Mouse (Mus musculus) macrophage (primary cell): ENCODE measurements around the gene Myo6. TPM values are rescaled to one million over a fixed set of nuclear protein-coding genes. Genes with fewer than 3 reads are reported as not detected.

Source experiments
- H3K27ac ChIP-seq: fragments of 350-480 bp; formaldehyde crosslinking; 2 replicates; pipeline ENCODE4 v1.9.0; 2021
- H3K36me3 ChIP-seq: fragments of 350-480 bp; formaldehyde crosslinking; 2 replicates; pipeline ENCODE4 v1.9.0; 2021; ENCODE audit errors: inconsistent target
- H3K4me3 ChIP-seq: fragments of 350-480 bp; formaldehyde crosslinking; 2 replicates; pipeline ENCODE4 v1.9.0; 2021; ENCODE audit errors: inconsistent target
- H3K79me2 ChIP-seq: fragments of 350-480 bp; formaldehyde crosslinking; 2 replicates; pipeline ENCODE4 v1.9.0; 2021; ENCODE audit errors: inconsistent target
- WGBS: methylation state at CpG from one replicate; pipeline ENCODE4 v1.1.7; 2026; ENCODE audit warnings: inconsistent platforms; ENCODE audit not compliant: missing documents; 5-methylcytosine and 5-hydroxymethylcytosine counted together
- polyA plus RNA-seq: library from polyadenylated mRNA; stranded (reverse); fragments of 250-400 nt; gene quantifications from 3 replicates; pipeline ENCODE4 v1.2.4, GENCODE M21; 2018; ENCODE audit warnings: inconsistent platforms

The Myo6 gene
- polyA plus RNA-seq, 1 experiment from 2014 or later: 0.40 TPM

GRCm38 (mm10) chr9:80277770-80278169, 112.9 kb downstream of the Myo6 start:
- Histone ChIP-seq H3K4me3 (no peak overlapping the region), H3K79me2 (no peaks in the 10 kb centered on the region), H3K27ac (no peak overlapping the region), H3K36me3 (no peaks in the 10 kb centered on the region)
- WGBS: 92% methylated on average over 6 of the region's 6 CpGs

- WGBS: no CpG with 5 or more reads among the region's 1 CpGs
- H3K4me3 ChIP-seq: no peak overlapping the region
Measured at GRCm38 (mm10) chr9:80280724-80281123, 115.9 kb downstream of the Myo6 start.

GRCm38 (mm10) chr9:80282426-80282825, 117.6 kb downstream of the Myo6 start:
- H3K4me3 ChIP-seq: no peak overlapping the region
- WGBS: 93% methylated on average over 3 of the region's 3 CpGs
- no peaks in the 10 kb centered on the region for H3K36me3 ChIP-seq
- H3K27ac ChIP-seq: no peak overlapping the region
- H3K79me2 ChIP-seq: no peaks in the 10 kb centered on the region

More at GRCm38 (mm10) chr9:80280724-80281123, 115.9 kb downstream of the Myo6 start:
- Histone ChIP-seq H3K79me2 (no peaks in the 10 kb centered on the region), H3K36me3 (no peaks in the 10 kb centered on the region), H3K27ac (no peak overlapping the region)

- Histone ChIP-seq H3K79me2 (no peaks in the 10 kb centered on the region), H3K4me3 (no peak overlapping the region), H3K27ac (no peak overlapping the region), H3K36me3 (no peaks in the 10 kb centered on the region)
- WGBS: 73% methylated on average over 2 of the region's 2 CpGs
Measured at GRCm38 (mm10) chr9:80284539-80285174, 119.8 kb downstream of the Myo6 start.

- Histone ChIP-seq H3K79me2 (no peaks in the 10 kb centered on the region), H3K27ac (no peak overlapping the region), H3K4me3 (no peak overlapping the region), H3K36me3 (no peaks in the 10 kb centered on the region)
- WGBS: 12% methylated on average over 7 of the region's 7 CpGs
Measured at GRCm38 (mm10) chr9:80286845-80287244, 122.0 kb downstream of the Myo6 start.

- no peak overlapping the region for H3K27ac ChIP-seq
- H3K4me3 ChIP-seq: no peak overlapping the region
- no peaks in the 10 kb centered on the region for H3K36me3 ChIP-seq
- no peaks in the 10 kb centered on the region for H3K79me2 ChIP-seq
- 51% methylated on average over 2 of the region's 2 CpGs for WGBS
Measured at GRCm38 (mm10) chr9:80293056-80293584, 128.3 kb downstream of the Myo6 start.

GRCm38 (mm10) chr9:80296086-80296485, 131.3 kb downstream of the Myo6 start:
- Histone ChIP-seq H3K36me3 (no peaks in the 10 kb centered on the region), H3K79me2 (no peaks in the 10 kb centered on the region), H3K27ac (no peak overlapping the region), H3K4me3 (no peak overlapping the region)
- 32% methylated on average over 4 of the region's 4 CpGs for WGBS

- WGBS: 93% methylated on average over 6 of the region's 9 CpGs
- Histone ChIP-seq H3K4me3 (no peak overlapping the region), H3K79me2 (no peaks in the 10 kb centered on the region), H3K36me3 (no peaks in the 10 kb centered on the region), H3K27ac (no peak overlapping the region)
Measured at GRCm38 (mm10) chr9:80299031-80299430, 134.2 kb downstream of the Myo6 start.

GRCm38 (mm10) chr9:80303518-80303917, 138.7 kb downstream of the Myo6 start:
- Histone ChIP-seq H3K36me3 (no peaks in the 10 kb centered on the region), H3K4me3 (no peak overlapping the region), H3K79me2 (no peaks in the 10 kb centered on the region), H3K27ac (no peak overlapping the region)
- 58% methylated on average over 4 of the region's 4 CpGs for WGBS

GRCm38 (mm10) chr9:80306390-80306789, 141.6 kb downstream of the Myo6 start:
- no peak overlapping the region for H3K27ac ChIP-seq
- H3K4me3 ChIP-seq: no peak overlapping the region
- 82% methylated on average over 3 of the region's 4 CpGs for WGBS
- no peaks in the 10 kb centered on the region for H3K36me3 ChIP-seq
- H3K79me2 ChIP-seq: no peaks in the 10 kb centered on the region

- H3K27ac ChIP-seq: no peak overlapping the region
- no peaks in the 10 kb centered on the region for H3K79me2 ChIP-seq
- no peak overlapping the region for H3K4me3 ChIP-seq
- 92% methylated on average over 11 of the region's 11 CpGs for WGBS
- H3K36me3 ChIP-seq: no peaks in the 10 kb centered on the region
Measured at GRCm38 (mm10) chr9:80306853-80307252, 142.0 kb downstream of the Myo6 start.

GRCm38 (mm10) chr9:80307629-80308028, 142.8 kb downstream of the Myo6 start:
- no peak overlapping the region for H3K4me3 ChIP-seq
- no peak overlapping the region for H3K27ac ChIP-seq
- H3K36me3 ChIP-seq: no peaks in the 10 kb centered on the region
- no peaks in the 10 kb centered on the region for H3K79me2 ChIP-seq
- WGBS: 92% methylated on average over 13 of the region's 13 CpGs

- no peaks in the 10 kb centered on the region for H3K36me3 ChIP-seq
- H3K27ac ChIP-seq: no peak overlapping the region
- no peak overlapping the region for H3K4me3 ChIP-seq
- H3K79me2 ChIP-seq: no peaks in the 10 kb centered on the region
- 94% methylated on average over 5 of the region's 5 CpGs for WGBS
Measured at GRCm38 (mm10) chr9:80313610-80314009, 148.8 kb downstream of the Myo6 start.

GRCm38 (mm10) chr9:80315922-80316321, 151.1 kb downstream of the Myo6 start:
- no peak overlapping the region for H3K4me3 ChIP-seq
- no peak overlapping the region for H3K27ac ChIP-seq
- H3K79me2 ChIP-seq: no peaks in the 10 kb centered on the region
- H3K36me3 ChIP-seq: no peaks in the 10 kb centered on the region
- 98% methylated on average over 6 of the region's 6 CpGs for WGBS

GRCm38 (mm10) chr9:80318027-80318426, 153.2 kb downstream of the Myo6 start:
- H3K36me3 ChIP-seq: no peaks in the 10 kb centered on the region
- H3K79me2 ChIP-seq: no peaks in the 10 kb centered on the region
- H3K4me3 ChIP-seq: no peak overlapping the region
- WGBS: 48% methylated on average over 6 of the region's 6 CpGs
- H3K27ac ChIP-seq: no peak overlapping the region
